Mouse (Mus musculus) heart, embryonic 14.5 days (tissue): ENCODE measurements at regions not wholly inside any gene's neighbourhood (a gene's known extent, or its start where the extent isn't known, plus 50 kb on each side); places are given as distances from the start of the nearest gene placed in this dataset.

ENCODE experiments used
- ATAC-seq: fragments of 200-750 bp; cut with Nextera tagmentation; 2 replicates; pipeline ENCODE4 v1.8.0; 2017; ENCODE audit warnings: low read depth, moderate TSS enrichment; ENCODE audit not compliant: insufficient number of reproducible peaks, insufficient read depth, low FRiP score
- H3K27ac ChIP-seq, 2 experiments: fragments of 200-500 bp in 1 of 2; fragments of 300-500 bp in 1 of 2; sonication (generic) in 1 of 2; replicated peaks in 1 of 2; 2 replicates each; pipeline ENCODE4 v1.5.1; 2012 to 2014; ENCODE audit warnings: low read depth in 2 of 2, low read length in 2 of 2, control low read depth in 1 of 2, mild to moderate bottlenecking in 1 of 2, mixed read lengths in 1 of 2; ENCODE audit not compliant: control insufficient read depth in 1 of 2, insufficient read depth in 1 of 2
- H3K27me3 ChIP-seq: fragments of 300-500 bp; sonication (generic); 2 replicates; pipeline ENCODE4 v1.6.1; 2014; ENCODE audit warnings: mild to moderate bottlenecking, low read length, control low read depth; ENCODE audit not compliant: control insufficient read depth, insufficient read depth
- H3K36me3 ChIP-seq: fragments of 300-500 bp; sonication (generic); 2 replicates; pipeline ENCODE4 v1.6.1; 2014; ENCODE audit warnings: mild to moderate bottlenecking, control low read depth, low read length, mixed read lengths; ENCODE audit not compliant: control insufficient read depth, insufficient read depth
- H3K4me1 ChIP-seq, 2 experiments: fragments of 200-500 bp in 1 of 2; fragments of 300-500 bp in 1 of 2; sonication (generic) in 1 of 2; 2 replicates each; pipeline ENCODE4 v1.6.1; 2012 to 2014; ENCODE audit warnings: low read length in 2 of 2, control low read depth in 1 of 2, mixed read lengths in 1 of 2; ENCODE audit not compliant: control insufficient read depth in 2 of 2, insufficient read depth in 2 of 2
- H3K4me2 ChIP-seq: fragments of 300-500 bp; sonication (generic); 2 replicates; pipeline ENCODE4 v1.6.1; 2014; ENCODE audit warnings: mild to moderate bottlenecking, low read length
- H3K4me3 ChIP-seq, 2 experiments: fragments of 200-500 bp in 1 of 2; fragments of 300-500 bp in 1 of 2; sonication (generic) in 1 of 2; 2 replicates each; pipeline ENCODE4 v1.5.1; 2012 to 2014; ENCODE audit warnings: low read length in 2 of 2, mild to moderate bottlenecking in 2 of 2, control low read depth in 1 of 2, low read depth in 1 of 2, moderate library complexity in 1 of 2; ENCODE audit not compliant: control insufficient read depth in 1 of 2, insufficient read depth in 1 of 2
- H3K9ac ChIP-seq: fragments of 300-500 bp; sonication (generic); 2 replicates; pipeline ENCODE4 v1.6.1; 2014; ENCODE audit warnings: mild to moderate bottlenecking, low read length
- H3K9me3 ChIP-seq: fragments of 300-500 bp; sonication (generic); 2 replicates; pipeline ENCODE4 v1.6.1; 2016; ENCODE audit warnings: low read length, control low read depth; ENCODE audit not compliant: control insufficient read depth
- WGBS: fragments of 180-500 bp; shearing (Covaris S2); extraction: QIAGEN DNeasy Blood & Tissue Kit; methylation state at CpG from one replicate; pipeline ENCODE4 v1.1.7; 2014; 5-methylcytosine and 5-hydroxymethylcytosine counted together

- no peak overlapping the region for H3K9ac ChIP-seq
- no peaks in the 10 kb centered on the region for H3K36me3 ChIP-seq
- no peak overlapping the region for H3K4me2 ChIP-seq
- no peak overlapping the region for H3K27ac ChIP-seq
- no peaks in the 10 kb centered on the region for H3K27me3 ChIP-seq
- peaks cover 9% of the 10 kb centered on the region in 2 experiments; a peak in 3 of 4 replicates for H3K4me1 ChIP-seq
- H3K4me3 ChIP-seq, result no peak overlapping the region
- 40% methylated on average over 10 of the region's 10 CpGs for WGBS
- no peaks in the 10 kb centered on the region for H3K9me3 ChIP-seq
- no peak for ATAC-seq
Observed at GRCm38 (mm10) chr4:124393595-124393994, 217.0 kb downstream of the 3100002H09Rik start.

- Histone ChIP-seq H3K9me3 (no peaks in the 10 kb centered on the region), H3K36me3 (no peaks in the 10 kb centered on the region), H3K4me2 (no peak overlapping the region), H3K9ac (no peak overlapping the region), H3K27me3 (0 out of 2 replicates have a peak, but pooled peaks cover 4% of the 10 kb centered on the region), H3K4me3 (no peak overlapping the region), H3K4me1 (peaks cover 2 to 6% of the 10 kb centered on the region in 2 experiments), H3K27ac (no peak overlapping the region)
- ATAC-seq, result no peak
- 43% methylated on average over 10 of the region's 10 CpGs for WGBS
Observed at GRCm38 (mm10) chr4:124389067-124389466, 221.5 kb downstream of the 3100002H09Rik start.

GRCm38 (mm10) chr4:124385106-124386055 lies 225.2 kb downstream of the 3100002H09Rik start:
- H3K9me3 ChIP-seq, result no peaks in the 10 kb centered on the region
- no peak overlapping the region; the same call in 1 of the 2 replicates for H3K4me2 ChIP-seq
- 0 out of 2 replicates have a peak, but pooled peaks cover 6% of the 10 kb centered on the region for H3K27me3 ChIP-seq
- no peak overlapping the region for H3K9ac ChIP-seq
- ATAC-seq, result no peak
- no peak overlapping the region for H3K27ac ChIP-seq
- H3K4me3 ChIP-seq, result no peak overlapping the region
- H3K4me1 ChIP-seq, result peaks cover 2 to 6% of the 10 kb centered on the region in 2 experiments
- 32% methylated on average over 11 of the region's 11 CpGs for WGBS
- H3K36me3 ChIP-seq, result no peaks in the 10 kb centered on the region

DNA sequence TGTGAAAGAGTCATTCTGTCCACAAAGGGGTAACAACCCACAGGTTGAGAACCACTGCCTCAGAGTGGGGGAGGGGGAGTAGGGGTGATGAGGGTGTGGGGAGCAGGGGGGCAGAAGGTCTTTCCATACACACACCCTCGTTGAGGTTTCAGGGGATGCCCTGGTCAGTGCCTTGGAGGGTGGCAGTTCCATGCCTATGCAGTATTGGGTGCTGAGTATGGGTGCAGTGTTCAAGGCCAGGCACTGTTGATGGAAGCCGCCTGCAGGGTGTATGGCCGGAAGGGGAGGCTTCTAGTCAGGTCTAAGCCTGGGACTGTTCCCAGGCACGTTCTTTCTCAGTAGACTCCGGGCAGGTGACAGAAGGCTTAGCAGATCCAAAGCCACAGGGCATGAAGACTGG lies 234.1 kb downstream of the 3100002H09Rik start:
- WGBS, result 64% methylated on average over 5 of the region's 5 CpGs
- no peak overlapping the region for H3K27ac ChIP-seq
- no peaks in the 10 kb centered on the region for H3K9me3 ChIP-seq
- H3K4me2 ChIP-seq, result no peak overlapping the region
- no peak overlapping the region for H3K4me3 ChIP-seq
- H3K9ac ChIP-seq, result no peak overlapping the region
- peaks cover 7% of the 10 kb centered on the region; the same call in 1 of the 2 replicates for H3K27me3 ChIP-seq
- H3K36me3 ChIP-seq, result no peaks in the 10 kb centered on the region
- no peak for ATAC-seq
- H3K4me1 ChIP-seq, result no peaks in the 10 kb centered on the region

GRCm38 (mm10) chr4:124375581-124375980 lies 235.0 kb downstream of the 3100002H09Rik start:
- H3K4me3 ChIP-seq, result no peak overlapping the region
- WGBS, result 53% methylated on average over 6 of the region's 6 CpGs

GRCm38 (mm10) chr4:124368831-124369230 lies 241.8 kb downstream of the 3100002H09Rik start:
- Histone ChIP-seq H3K4me2 (no peak overlapping the region), H3K9ac (no peak overlapping the region), H3K9me3 (no peaks in the 10 kb centered on the region), H3K4me1 (no peaks in the 10 kb centered on the region), H3K27me3 (no peaks in the 10 kb centered on the region), H3K4me3 (no peak overlapping the region), H3K36me3 (no peaks in the 10 kb centered on the region), H3K27ac (no peak overlapping the region)
- no peak for ATAC-seq
- 81% methylated on average over 3 of the region's 3 CpGs for WGBS

More at GRCm38 (mm10) chr4:124375581-124375980, 235.0 kb downstream of the 3100002H09Rik start:
- ATAC-seq, result no peak
- Histone ChIP-seq H3K9me3 (no peaks in the 10 kb centered on the region), H3K27me3 (peaks cover 7% of the 10 kb centered on the region; the same call in 1 of the 2 replicates), H3K9ac (no peak overlapping the region), H3K4me2 (no peak overlapping the region), H3K4me1 (no peaks in the 10 kb centered on the region), H3K27ac (no peak overlapping the region), H3K36me3 (no peaks in the 10 kb centered on the region)

DNA sequence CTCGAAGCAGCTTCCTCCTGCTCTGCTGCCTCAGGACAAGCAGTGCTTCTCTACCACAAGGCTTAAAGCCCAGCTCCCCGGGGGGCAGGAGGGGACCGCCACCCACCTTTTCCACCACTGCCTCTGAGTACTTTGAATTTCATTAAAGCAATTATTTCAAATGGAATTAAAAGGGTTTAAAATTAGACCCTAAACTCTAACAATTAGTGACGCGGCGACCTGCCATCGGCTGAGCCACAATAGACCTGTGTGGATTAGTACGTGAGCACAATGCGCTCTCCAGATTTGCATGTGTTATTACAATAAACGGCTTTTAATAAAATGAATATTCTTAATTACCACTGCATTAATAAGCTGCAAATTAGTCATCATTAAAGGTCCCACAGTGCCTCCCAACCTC lies 242.5 kb downstream of the 3100002H09Rik start:
- no peaks in the 10 kb centered on the region for H3K4me1 ChIP-seq
- WGBS, result 70% methylated on average over 10 of the region's 10 CpGs
- ATAC-seq, result no peak
- H3K4me2 ChIP-seq, result no peak overlapping the region
- H3K4me3 ChIP-seq, result no peak overlapping the region
- no peak overlapping the region for H3K27ac ChIP-seq
- no peaks in the 10 kb centered on the region for H3K36me3 ChIP-seq
- H3K27me3 ChIP-seq, result no peaks in the 10 kb centered on the region
- no peaks in the 10 kb centered on the region for H3K9me3 ChIP-seq
- H3K9ac ChIP-seq, result no peak overlapping the region
